Mouse (Mus musculus) hindbrain, embryonic 16.5 days (tissue): ENCODE measurements around the gene Zfand3. TPM values are rescaled to one million over a fixed set of nuclear protein-coding genes. Genes with fewer than 3 reads are reported as not detected.

ENCODE experiments used
- ATAC-seq: fragments of 200-750 bp; cut with Nextera tagmentation; 2 replicates; pipeline ENCODE4 v1.8.0; 2017; ENCODE audit warnings: moderate TSS enrichment, moderate library complexity
- H3K27ac ChIP-seq: fragments of 300-500 bp; sonication (generic); 2 replicates; pipeline ENCODE4 v1.5.1; 2014; ENCODE audit warnings: low read depth, mild to moderate bottlenecking, control low read depth, low read length, moderate library complexity
- H3K27me3 ChIP-seq: fragments of 300-500 bp; sonication (generic); replicated peaks from 2 replicates; pipeline ENCODE4 v1.6.1; 2014; ENCODE audit warnings: low read length; ENCODE audit not compliant: control insufficient read depth, insufficient read depth
- H3K36me3 ChIP-seq: fragments of 300-500 bp; sonication (generic); 2 replicates; pipeline ENCODE4 v1.6.1; 2014; ENCODE audit warnings: mild to moderate bottlenecking, low read length, moderate library complexity, mixed read lengths; ENCODE audit not compliant: control insufficient read depth, insufficient read depth
- H3K4me1 ChIP-seq: fragments of 300-500 bp; sonication (generic); 2 replicates; pipeline ENCODE4 v1.6.1; 2014; ENCODE audit warnings: low read depth, low read length; ENCODE audit not compliant: control insufficient read depth, insufficient read depth
- H3K4me2 ChIP-seq: fragments of 300-500 bp; sonication (generic); 2 replicates; pipeline ENCODE4 v1.6.1; 2014; ENCODE audit warnings: mild to moderate bottlenecking, low read length, control low read depth, moderate library complexity
- H3K4me3 ChIP-seq: fragments of 300-500 bp; sonication (generic); 2 replicates; pipeline ENCODE4 v1.5.1; 2014; ENCODE audit warnings: mild to moderate bottlenecking, low read length, control low read depth, moderate library complexity
- H3K9ac ChIP-seq: fragments of 300-500 bp; sonication (generic); 2 replicates; pipeline ENCODE4 v1.6.1; 2014; ENCODE audit warnings: low read depth, mild to moderate bottlenecking, control low read depth, low read length, moderate library complexity
- H3K9me3 ChIP-seq: fragments of 300-500 bp; sonication (generic); 2 replicates; pipeline ENCODE4 v1.6.1; 2014; ENCODE audit warnings: mild to moderate bottlenecking, low read length, moderate library complexity; ENCODE audit not compliant: control insufficient read depth
- WGBS: fragments of 180-500 bp; shearing (Covaris S2); extraction: QIAGEN DNeasy Blood & Tissue Kit; methylation state at CpG from one replicate; pipeline ENCODE4 v1.1.7; 2014; 5-methylcytosine and 5-hydroxymethylcytosine counted together
- polyA plus RNA-seq: library from polyadenylated mRNA; unstranded; fragments of >200 nt; fragmentation: Nextera tagmentation; extraction: Ambion mirVana; gene quantifications from 2 replicates; pipeline ENCODE4 v1.2.1, GENCODE M21; 2015

Gene Zfand3
- polyA plus RNA-seq, 1 experiment from 2014 or later: 53.3 TPM

GRCm38 (mm10) chr17:30199374-30200247 is 195.1 kb downstream of the Zfand3 start:
- H3K27ac ChIP-seq: peak overlapping the region; percentile 13; the same call in 1 of the 2 replicates
- H3K4me3 ChIP-seq: no peak overlapping the region
- H3K36me3 ChIP-seq: no peaks in the 10 kb centered on the region
- H3K27me3 ChIP-seq: no peaks in the 10 kb centered on the region
- WGBS: 61% methylated on average over 13 of the region's 13 CpGs
- no peak overlapping the region for H3K4me2 ChIP-seq
- H3K9ac ChIP-seq: peak overlapping the region; percentile 15; the same call in 1 of the 2 replicates
- H3K9me3 ChIP-seq: no peaks in the 10 kb centered on the region
- no peak for ATAC-seq
- H3K4me1 ChIP-seq: peaks cover 54% of the 10 kb centered on the region

- Histone ChIP-seq H3K27me3 (no peaks in the 10 kb centered on the region), H3K4me2 (no peak overlapping the region), H3K36me3 (no peaks in the 10 kb centered on the region), H3K4me3 (no peak overlapping the region), H3K27ac (no peak overlapping the region), H3K9ac (no peak overlapping the region), H3K4me1 (peaks cover 50% of the 10 kb centered on the region), H3K9me3 (no peaks in the 10 kb centered on the region)
- WGBS: 85% methylated on average over 4 of the region's 4 CpGs
- no peak for ATAC-seq
Measured at GRCm38 (mm10) chr17:30200283-30200682, 195.8 kb downstream of the Zfand3 start.

GRCm38 (mm10) chr17:30205062-30205825 is 200.7 kb downstream of the Zfand3 start:
- Histone ChIP-seq H3K9ac (no peak overlapping the region), H3K4me2 (no peak overlapping the region), H3K9me3 (no peaks in the 10 kb centered on the region), H3K27me3 (no peaks in the 10 kb centered on the region), H3K4me3 (no peak overlapping the region), H3K4me1 (peaks cover 31% of the 10 kb centered on the region), H3K27ac (no peak overlapping the region), H3K36me3 (no peaks in the 10 kb centered on the region)
- 87% methylated on average over 17 of the region's 17 CpGs for WGBS
- no peak for ATAC-seq

- Histone ChIP-seq H3K27me3 (no peaks in the 10 kb centered on the region), H3K9ac (no peak overlapping the region), H3K4me2 (no peak overlapping the region), H3K36me3 (no peaks in the 10 kb centered on the region), H3K27ac (no peak overlapping the region), H3K4me3 (no peak overlapping the region), H3K9me3 (no peaks in the 10 kb centered on the region), H3K4me1 (peaks cover 14% of the 10 kb centered on the region)
- 88% methylated on average over 8 of the region's 8 CpGs for WGBS
- no peak for ATAC-seq
Measured at GRCm38 (mm10) chr17:30210262-30210661, 205.7 kb downstream of the Zfand3 start.

- WGBS: 84% methylated on average over 6 of the region's 6 CpGs
- Histone ChIP-seq H3K36me3 (no peaks in the 10 kb centered on the region), H3K4me3 (no peak overlapping the region), H3K9me3 (no peaks in the 10 kb centered on the region), H3K4me1 (peaks cover 12% of the 10 kb centered on the region), H3K27me3 (no peaks in the 10 kb centered on the region), H3K9ac (no peak overlapping the region), H3K27ac (no peak overlapping the region), H3K4me2 (no peak overlapping the region)
- no peak for ATAC-seq
Measured at GRCm38 (mm10) chr17:30210936-30211335, 206.4 kb downstream of the Zfand3 start.

- H3K4me2 ChIP-seq: no peak overlapping the region
- H3K27ac ChIP-seq: peak overlapping the region; percentile 21; the same call in 1 of the 2 replicates
- H3K4me1 ChIP-seq: no peaks in the 10 kb centered on the region; the same call in 1 of the 2 replicates
- H3K9me3 ChIP-seq: no peaks in the 10 kb centered on the region
- H3K36me3 ChIP-seq: no peaks in the 10 kb centered on the region
- no peak for ATAC-seq
- H3K27me3 ChIP-seq: no peaks in the 10 kb centered on the region
- no peak overlapping the region for H3K9ac ChIP-seq
- WGBS: 62% methylated on average over 12 of the region's 12 CpGs
- H3K4me3 ChIP-seq: no peak overlapping the region
Measured at GRCm38 (mm10) chr17:30212647-30213046, 208.1 kb downstream of the Zfand3 start.

- no peak for ATAC-seq
- Histone ChIP-seq H3K4me1 (no peaks in the 10 kb centered on the region; the same call in 1 of the 2 replicates), H3K4me3 (no peak overlapping the region), H3K4me2 (no peak overlapping the region), H3K9ac (no peak overlapping the region), H3K27ac (no peak overlapping the region), H3K27me3 (no peaks in the 10 kb centered on the region), H3K9me3 (no peaks in the 10 kb centered on the region), H3K36me3 (no peaks in the 10 kb centered on the region)
- 96% methylated on average over 5 of the region's 5 CpGs for WGBS
Measured at GRCm38 (mm10) chr17:30213371-30213770, 208.8 kb downstream of the Zfand3 start.

- no peak for ATAC-seq
- WGBS: 73% methylated on average over 6 of the region's 6 CpGs
- no peaks in the 10 kb centered on the region for H3K27me3 ChIP-seq
Measured at GRCm38 (mm10) chr17:30214393-30214792, 209.9 kb downstream of the Zfand3 start.

GRCm38 (mm10) chr17:30215741-30216140 is 211.2 kb downstream of the Zfand3 start:
- Histone ChIP-seq H3K4me1 (no peaks in the 10 kb centered on the region; the same call in 1 of the 2 replicates), H3K4me3 (no peak overlapping the region), H3K9me3 (no peaks in the 10 kb centered on the region), H3K36me3 (peaks cover 2% of the 10 kb centered on the region), H3K27ac (no peak overlapping the region), H3K9ac (no peak overlapping the region), H3K4me2 (no peak overlapping the region), H3K27me3 (no peaks in the 10 kb centered on the region)
- 81% methylated on average over 4 of the region's 4 CpGs for WGBS
- no peak for ATAC-seq

More at GRCm38 (mm10) chr17:30214393-30214792, 209.9 kb downstream of the Zfand3 start:
- Histone ChIP-seq H3K9ac (no peak overlapping the region), H3K4me3 (no peak overlapping the region), H3K4me2 (no peak overlapping the region), H3K4me1 (no peaks in the 10 kb centered on the region; the same call in 1 of the 2 replicates), H3K36me3 (peaks cover 2% of the 10 kb centered on the region), H3K27ac (no peak overlapping the region), H3K9me3 (no peaks in the 10 kb centered on the region)
